Mouse (Mus musculus): ENCODE measurements around the gene Plp1.

DNA sequence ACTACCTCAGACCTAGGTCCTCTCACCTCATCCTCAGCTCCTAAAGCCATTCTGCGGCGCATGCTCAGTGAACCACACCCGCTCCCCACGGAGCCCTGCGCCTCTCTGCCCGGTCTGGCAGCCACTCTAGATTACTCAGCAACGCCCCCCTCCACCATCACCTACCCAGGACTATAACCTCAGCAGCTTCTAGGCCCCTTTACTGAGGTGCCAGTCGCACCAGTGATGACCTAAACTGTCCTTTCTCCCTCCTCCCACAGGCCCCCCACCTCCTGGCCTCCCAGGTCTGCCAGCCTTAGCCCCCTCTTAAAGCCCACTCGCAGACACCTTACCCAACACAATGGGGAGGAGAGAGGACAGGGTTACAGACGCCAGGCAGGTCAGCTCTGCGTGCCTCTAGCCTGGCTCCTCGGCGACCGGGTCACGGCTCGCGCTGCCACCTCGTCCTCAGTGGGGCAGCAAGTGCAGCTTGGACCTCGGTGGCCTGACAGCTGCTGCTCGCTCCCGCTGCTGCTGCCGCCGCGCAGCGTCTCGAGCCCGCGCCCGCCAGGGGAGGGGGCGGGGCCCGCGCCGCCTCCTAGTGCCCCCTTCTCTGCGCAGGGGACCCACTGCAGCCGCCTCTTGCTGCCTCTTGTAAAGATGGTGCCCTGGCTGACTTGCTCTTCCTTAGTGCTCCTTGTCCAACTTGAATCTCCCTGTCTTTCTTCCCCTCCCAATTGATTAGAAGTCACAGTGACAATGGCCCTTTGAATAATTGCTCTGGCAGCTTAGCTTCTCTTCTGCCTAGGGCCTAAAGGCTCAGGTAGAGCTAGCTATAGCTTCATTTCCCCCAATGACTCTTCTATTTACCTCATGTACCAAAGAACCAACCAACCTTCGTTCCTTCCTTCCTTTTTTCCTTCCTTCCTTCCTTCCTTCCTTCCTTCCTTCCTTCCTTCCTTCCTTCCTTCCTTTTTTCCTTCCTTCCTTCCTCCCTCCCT, 45.9 kb downstream of the Plp1 start, which contains the start of gene Rab9b:
- TF ChIP-seq POLR2A (IDR thresholded peaks at IDR 0.05; ENCODE audit: low read depth, low read length) = no peak
- TF ChIP-seq CTCF (IDR thresholded peaks at IDR 0.05; ENCODE audit: extremely low read depth, insufficient read depth, insufficient read length, insufficient replicate concordance) = no peak
